Mouse (Mus musculus) small intestine, adult 2 months (tissue): ENCODE results near the gene Kcna7. TPM values are rescaled to one million over a fixed set of nuclear protein-coding genes. Genes with fewer than 3 reads are reported as not detected.

Experiments used
- H3K27ac ChIP-seq: fragments of 200-500 bp; 2 replicates; pipeline ENCODE4 v1.5.1; 2012; ENCODE audit warnings: low read depth, low read length, control low read depth, inconsistent platforms; ENCODE audit not compliant: insufficient read depth
- H3K27me3 ChIP-seq: fragments of 200-500 bp; 2 replicates; pipeline ENCODE4 v1.6.1; 2012; ENCODE audit warnings: mild to moderate bottlenecking, moderate library complexity, low read length, inconsistent platforms; ENCODE audit not compliant: control insufficient read depth, insufficient read depth
- H3K36me3 ChIP-seq: fragments of 200-500 bp; 2 replicates; pipeline ENCODE4 v1.6.1; 2012; ENCODE audit warnings: mild to moderate bottlenecking, low read length, control low read depth, inconsistent platforms; ENCODE audit not compliant: control insufficient read depth, insufficient read depth
- H3K4me1 ChIP-seq: fragments of 200-500 bp; 2 replicates; pipeline ENCODE4 v1.6.1; 2012; ENCODE audit warnings: low read length, inconsistent platforms, mixed read lengths; ENCODE audit not compliant: control insufficient read depth, insufficient read depth, insufficient read length
- H3K4me3 ChIP-seq: fragments of 200-500 bp; 2 replicates; pipeline ENCODE4 v1.5.1; 2012; ENCODE audit warnings: low read depth, mild to moderate bottlenecking, control low read depth, inconsistent platforms, low read length, moderate library complexity
- CTCF ChIP-seq: fragments of 200-500 bp; IDR thresholded peaks from 2 replicates; pipeline ENCODE4 v1.5.1; 2012; ENCODE audit warnings: low read depth, mild to moderate bottlenecking, control low read depth, inconsistent platforms, low read length, moderate library complexity, mixed read lengths; ENCODE audit not compliant: insufficient replicate concordance, insufficient read length; ENCODE audit errors: extremely low read depth
- POLR2A ChIP-seq: fragments of 200-500 bp; IDR thresholded peaks from 2 replicates; pipeline ENCODE4 v1.6.1; 2012; ENCODE audit warnings: low read depth, mild to moderate bottlenecking, control low read depth, inconsistent platforms, low read length, moderate library complexity
- WGBS: fragments of 180-500 bp; shearing (Covaris S2); methylation state at CpG from one replicate; pipeline ENCODE4 v1.1.7; 2018; 5-methylcytosine and 5-hydroxymethylcytosine counted together
- polyA plus RNA-seq: library from polyadenylated mRNA; depleted of rRNA; stranded (reverse); fragments of >200 nt; gene quantifications from 2 replicates; pipeline ENCODE4 v1.2.3, GENCODE M21; 2012

The Kcna7 gene
- polyA plus RNA-seq, 1 experiment: not detected

GRCm38 (mm10) chr7:45446589-45446988 lies 41.1 kb downstream of the Kcna7 start:
- H3K36me3 ChIP-seq: peaks cover 4% of the 10 kb centered on the region
- no peak overlapping the region for H3K27ac ChIP-seq
- TF ChIP-seq CTCF (no peak), POLR2A (no peak)
- no peaks in the 10 kb centered on the region for H3K27me3 ChIP-seq
- H3K4me3 ChIP-seq: no peak overlapping the region
- H3K4me1 ChIP-seq: no peaks in the 10 kb centered on the region

DNA sequence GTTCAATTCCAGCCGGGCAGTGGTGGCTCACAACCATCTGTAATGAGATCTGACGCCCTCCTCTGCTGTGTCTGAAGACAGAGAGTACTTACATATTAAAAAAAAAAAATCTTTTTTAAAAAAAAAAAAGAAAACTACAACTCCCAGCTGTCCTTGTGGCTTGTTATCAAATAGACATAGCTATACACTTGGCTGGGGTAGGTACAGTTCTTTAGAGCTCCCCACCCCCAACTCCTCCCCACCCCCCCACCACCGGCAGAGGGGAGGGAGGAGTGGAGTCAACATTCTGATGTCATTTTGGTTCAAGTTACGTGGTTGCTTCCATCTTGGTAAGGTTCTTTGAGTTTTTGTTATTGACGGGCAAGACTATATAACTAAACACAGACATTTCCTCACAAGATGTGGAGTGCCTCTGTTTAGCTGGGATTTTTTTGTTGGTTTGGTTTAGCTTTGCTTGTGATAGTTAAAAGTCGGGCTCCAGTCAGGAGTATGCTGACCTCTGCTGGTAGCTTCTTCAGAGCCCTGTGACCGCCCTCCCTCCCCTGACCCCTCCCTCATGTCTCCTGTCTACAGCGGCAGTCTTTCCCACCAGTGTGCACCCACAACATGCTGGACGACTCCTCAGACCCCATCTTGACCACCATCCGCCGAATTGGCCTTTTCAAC lies 42.0 kb downstream of the Kcna7 start:
- Histone ChIP-seq H3K27ac (no peak overlapping the region), H3K36me3 (peaks cover 2% of the 10 kb centered on the region), H3K4me3 (no peak overlapping the region), H3K27me3 (no peaks in the 10 kb centered on the region), H3K4me1 (no peaks in the 10 kb centered on the region)
- WGBS: 57% methylated on average over 11 of the region's 11 CpGs
- peak; percentile 36; the same call in 1 of the 2 replicates for TF ChIP-seq CTCF
- TF ChIP-seq POLR2A: no peak

GRCm38 (mm10) chr7:45449974-45450373 lies 44.5 kb downstream of the Kcna7 start:
- TF ChIP-seq CTCF (no peak), POLR2A (no peak)
- 83% methylated on average over 1 of the region's 1 CpGs for WGBS
- Histone ChIP-seq H3K4me3 (no peak overlapping the region), H3K36me3 (peaks cover 1% of the 10 kb centered on the region; the same call in 1 of the 2 replicates), H3K4me1 (no peaks in the 10 kb centered on the region), H3K27me3 (no peaks in the 10 kb centered on the region), H3K27ac (no peak overlapping the region)

DNA sequence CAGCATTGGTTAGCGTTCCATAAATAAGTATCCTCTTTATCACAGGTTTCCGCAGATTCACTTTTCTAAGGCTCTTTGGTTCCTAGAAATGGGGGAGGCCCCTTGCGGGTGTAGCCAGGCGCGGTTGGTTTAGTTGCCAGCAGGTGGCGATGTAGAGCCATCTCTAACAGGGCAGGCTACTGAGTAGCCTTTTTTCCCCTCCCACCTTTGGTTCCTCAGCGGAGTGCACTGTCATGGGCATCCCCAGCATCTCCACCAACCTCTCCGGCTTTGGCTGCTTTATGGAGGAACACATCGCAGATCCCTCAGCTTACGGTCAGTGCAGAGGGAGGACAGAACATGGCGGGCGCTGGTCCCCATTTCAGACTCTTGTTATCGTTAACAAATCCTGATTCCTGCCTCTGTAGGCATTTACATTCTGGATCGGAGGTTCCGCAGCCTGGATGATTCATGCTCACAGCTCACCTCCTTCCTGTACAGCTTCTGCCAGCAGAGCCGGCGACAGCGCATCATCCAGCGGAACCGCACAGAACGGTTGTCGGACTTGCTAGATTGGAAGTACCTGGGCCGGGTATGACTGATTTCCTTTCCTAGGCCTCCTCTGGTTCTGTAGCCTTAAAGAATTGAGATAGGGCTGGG lies 46.0 kb downstream of the Kcna7 start:
- peak; percentile 92; the same call in 1 of the 2 replicates for TF ChIP-seq CTCF
- no peak for TF ChIP-seq POLR2A
- Histone ChIP-seq H3K27ac (no peak overlapping the region), H3K4me3 (no peak overlapping the region), H3K36me3 (peaks cover 1% of the 10 kb centered on the region; the same call in 1 of the 2 replicates), H3K27me3 (no peaks in the 10 kb centered on the region), H3K4me1 (no peaks in the 10 kb centered on the region; the same call in 1 of the 2 replicates)
- WGBS: 61% methylated on average over 23 of the region's 23 CpGs

GRCm38 (mm10) chr7:45454971-45455370 lies 49.5 kb downstream of the Kcna7 start:
- Histone ChIP-seq H3K27me3 (no peaks in the 10 kb centered on the region), H3K27ac (no peak overlapping the region), H3K36me3 (peaks cover 21% of the 10 kb centered on the region), H3K4me3 (no peak overlapping the region), H3K4me1 (peaks cover 7% of the 10 kb centered on the region)
- WGBS: 94% methylated on average over 15 of the region's 15 CpGs
- no peak for TF ChIP-seq POLR2A
- no peak for TF ChIP-seq CTCF

- Histone ChIP-seq H3K27me3 (no peaks in the 10 kb centered on the region), H3K36me3 (peaks cover 21% of the 10 kb centered on the region), H3K27ac (no peak overlapping the region), H3K4me3 (no peak overlapping the region), H3K4me1 (peaks cover 18% of the 10 kb centered on the region)
- 83% methylated on average over 13 of the region's 13 CpGs for WGBS
- no peak for TF ChIP-seq POLR2A
Measured at GRCm38 (mm10) chr7:45455932-45456696, 50.7 kb downstream of the Kcna7 start.

- 43% methylated on average over 9 of the region's 9 CpGs for WGBS
- peaks cover 21% of the 10 kb centered on the region for H3K36me3 ChIP-seq
- TF ChIP-seq CTCF: no peak
- TF ChIP-seq POLR2A: no peak
- no peaks in the 10 kb centered on the region for H3K27me3 ChIP-seq
- peaks cover 20% of the 10 kb centered on the region for H3K4me1 ChIP-seq
- H3K27ac ChIP-seq: 0 out of 2 replicates have a peak overlapping the region, but pooled peaks have one; percentile 3
- H3K4me3 ChIP-seq: no peak overlapping the region
Measured at GRCm38 (mm10) chr7:45456721-45457203, 51.3 kb downstream of the Kcna7 start.
